Mouse (Mus musculus): ENCODE measurements around the gene Supt5. TPM values are rescaled to one million over a fixed set of nuclear protein-coding genes. Genes with fewer than 3 reads are reported as not detected.

Gene Supt5
- polyA plus RNA-seq, 1 experiment from 2014 or later, result 77.1 TPM

DNA sequence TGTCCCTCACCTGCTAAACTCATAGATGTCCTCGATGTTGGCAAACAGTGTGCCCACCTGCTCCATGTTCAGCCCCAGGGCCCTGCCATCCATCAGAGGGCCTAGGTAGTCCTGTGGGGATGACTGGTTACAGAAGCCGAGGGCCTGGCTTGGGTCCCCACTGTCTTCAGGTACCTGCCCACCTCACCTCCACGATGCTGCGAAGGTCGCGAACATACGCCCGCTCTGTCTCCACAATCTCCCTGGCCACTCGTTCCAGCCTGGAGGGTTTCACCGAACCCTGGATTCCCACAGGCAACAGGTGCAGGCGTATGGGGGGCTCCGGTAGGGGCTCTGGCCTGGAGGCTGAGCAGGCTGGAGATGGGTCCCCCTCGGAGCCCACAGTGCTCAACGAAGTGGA is 31.5 kb upstream of the Supt5 start:
- peak overlapping the region; percentile 83 for H3K4me3 ChIP-seq (ENCODE audit: low read length)
- no peak overlapping the region for H3K27ac ChIP-seq (ENCODE audit: low read length)
- H3K9ac ChIP-seq (ENCODE audit: low read depth, low read length), result peak overlapping the region; percentile 95
- peaks cover 28% of the 10 kb centered on the region for H3K4me1 ChIP-seq (ENCODE audit: control insufficient read depth, insufficient read depth, low read length)
- ATAC-seq, result no peak
- H3K36me3 ChIP-seq (ENCODE audit: control insufficient read depth, insufficient read depth, low read length), result peaks cover 9% of the 10 kb centered on the region
- 88% methylated on average over 14 of the region's 14 CpGs for WGBS
- no peaks in the 10 kb centered on the region for H3K27me3 ChIP-seq (replicated peaks; ENCODE audit: control insufficient read depth, insufficient read depth, low read length)
- no peaks in the 10 kb centered on the region for H3K9me3 ChIP-seq (ENCODE audit: control insufficient read depth, low read length)
- peak overlapping the region; percentile 88 for H3K4me2 ChIP-seq (ENCODE audit: low read depth, low read length)

DNA sequence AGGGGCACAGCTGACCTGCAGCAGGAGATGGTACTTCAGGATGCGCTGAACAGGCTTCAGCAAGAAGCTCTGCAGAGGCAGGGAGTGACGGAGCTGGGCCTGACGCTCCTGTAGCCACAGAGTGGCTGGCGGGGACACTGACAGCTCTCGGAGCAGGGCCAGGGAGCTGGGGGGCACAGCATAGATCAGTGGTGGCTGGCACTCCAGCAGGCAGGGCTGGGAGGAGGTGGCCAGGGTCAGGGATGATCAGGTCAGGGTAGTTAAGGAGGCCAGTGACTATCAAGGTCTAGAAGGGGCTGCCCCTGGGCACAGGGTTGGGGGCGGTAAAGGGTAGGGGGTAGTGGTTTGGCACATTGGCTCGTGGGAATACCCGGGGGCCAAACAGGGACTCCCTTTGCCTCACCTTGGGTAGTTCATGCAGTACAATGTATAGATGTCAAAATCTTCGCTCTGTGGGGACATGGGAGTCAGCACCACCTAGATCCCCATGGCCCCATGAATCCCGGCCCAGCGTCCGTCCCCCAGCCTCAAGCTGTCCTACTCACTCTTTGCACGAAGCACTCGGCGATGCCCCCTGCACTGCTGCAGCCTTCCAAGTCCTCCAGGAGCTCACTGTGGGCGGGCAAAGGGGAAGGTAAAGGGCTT is 29.9 kb upstream of the Supt5 start:
- Histone ChIP-seq H3K36me3 (ENCODE audit: control insufficient read depth, insufficient read depth, low read length) (peaks cover 14% of the 10 kb centered on the region), H3K9ac (ENCODE audit: low read depth, low read length) (no peak overlapping the region), H3K4me2 (ENCODE audit: low read depth, low read length) (no peak overlapping the region), H3K9me3 (ENCODE audit: control insufficient read depth, low read length) (no peaks in the 10 kb centered on the region), H3K27me3 (replicated peaks; ENCODE audit: control insufficient read depth, insufficient read depth, low read length) (no peaks in the 10 kb centered on the region), H3K27ac (ENCODE audit: low read length) (no peak overlapping the region), H3K4me3 (ENCODE audit: low read length) (no peak overlapping the region), H3K4me1 (ENCODE audit: control insufficient read depth, insufficient read depth, low read length) (peaks cover 17% of the 10 kb centered on the region)
- WGBS, result 92% methylated on average over 16 of the region's 16 CpGs
- no peak for ATAC-seq

DNA sequence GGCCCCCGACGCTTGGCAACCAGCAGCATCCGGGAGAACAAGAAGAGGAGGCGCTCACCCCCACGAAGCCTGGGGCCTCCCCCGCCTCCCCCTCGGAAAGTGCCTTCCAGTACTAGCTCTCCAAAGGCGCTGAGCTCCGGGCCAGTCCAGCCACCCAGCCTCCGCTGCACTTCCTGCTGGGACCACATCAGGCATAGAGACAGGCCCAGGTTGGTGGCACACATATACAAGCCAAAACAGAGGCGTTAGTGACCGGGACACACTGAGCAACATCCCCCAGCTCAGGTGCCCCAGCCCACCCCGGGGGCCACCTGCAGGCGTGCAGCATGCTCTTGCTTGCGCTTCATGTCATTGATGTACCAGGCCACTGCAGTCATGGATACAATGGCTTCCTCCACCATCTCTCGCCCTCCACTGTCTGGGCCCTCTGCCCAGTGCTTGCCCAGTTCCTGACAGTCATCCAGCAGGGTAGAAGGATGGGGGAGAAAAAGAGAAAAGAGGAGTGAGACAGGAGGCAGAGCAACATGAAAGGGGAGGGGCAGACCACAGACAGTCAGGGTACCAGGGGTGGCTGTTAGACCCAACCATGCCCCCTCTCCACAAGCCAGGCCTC is 29.2 kb upstream of the Supt5 start:
- Histone ChIP-seq H3K27ac (ENCODE audit: low read length) (no peak overlapping the region), H3K4me2 (ENCODE audit: low read depth, low read length) (no peak overlapping the region), H3K9ac (ENCODE audit: low read depth, low read length) (no peak overlapping the region), H3K4me3 (ENCODE audit: low read length) (no peak overlapping the region), H3K9me3 (ENCODE audit: control insufficient read depth, low read length) (no peaks in the 10 kb centered on the region), H3K36me3 (ENCODE audit: control insufficient read depth, insufficient read depth, low read length) (peaks cover 16% of the 10 kb centered on the region), H3K27me3 (replicated peaks; ENCODE audit: control insufficient read depth, insufficient read depth, low read length) (no peaks in the 10 kb centered on the region), H3K4me1 (ENCODE audit: control insufficient read depth, insufficient read depth, low read length) (peaks cover 17% of the 10 kb centered on the region)
- WGBS, result 94% methylated on average over 16 of the region's 16 CpGs
- no peak for ATAC-seq

DNA sequence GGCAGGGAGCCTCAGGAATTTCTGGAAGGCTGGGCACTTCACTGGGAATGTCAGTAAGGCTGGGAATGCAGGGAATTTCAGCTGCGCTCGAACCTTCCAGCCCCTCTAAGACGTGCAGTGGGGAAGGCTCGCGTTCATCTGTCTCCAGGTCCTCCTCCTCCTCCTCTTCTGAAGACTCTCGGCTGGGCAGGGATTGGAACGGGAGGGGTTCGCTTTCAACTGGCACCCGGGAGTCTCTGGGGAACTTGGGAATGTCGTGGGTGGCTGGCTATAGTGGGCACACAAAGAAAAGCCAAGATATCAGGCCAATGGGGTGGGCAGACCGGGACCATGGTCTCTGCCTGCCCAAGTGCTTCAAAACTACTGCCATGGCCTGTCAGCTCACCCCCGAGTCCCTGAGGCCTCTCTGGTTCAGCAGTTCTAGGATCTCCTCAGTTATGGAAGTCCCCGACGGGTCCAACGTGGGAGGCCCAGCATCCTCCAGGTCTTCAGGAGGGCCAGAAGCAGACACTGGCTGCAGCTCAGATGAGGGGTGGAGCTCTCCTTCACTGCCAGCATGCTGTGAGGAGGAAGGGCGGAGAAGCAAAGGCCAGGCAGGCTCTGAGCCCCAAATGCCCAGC is 24.0 kb upstream of the Supt5 start:
- Histone ChIP-seq H3K4me3 (ENCODE audit: low read length) (no peak overlapping the region), H3K4me2 (ENCODE audit: low read depth, low read length) (no peak overlapping the region), H3K4me1 (ENCODE audit: control insufficient read depth, insufficient read depth, low read length) (peaks cover 14% of the 10 kb centered on the region), H3K36me3 (ENCODE audit: control insufficient read depth, insufficient read depth, low read length) (peaks cover 28% of the 10 kb centered on the region), H3K27me3 (replicated peaks; ENCODE audit: control insufficient read depth, insufficient read depth, low read length) (no peaks in the 10 kb centered on the region), H3K27ac (ENCODE audit: low read length) (no peak overlapping the region), H3K9ac (ENCODE audit: low read depth, low read length) (no peak overlapping the region), H3K9me3 (ENCODE audit: control insufficient read depth, low read length) (no peaks in the 10 kb centered on the region)
- WGBS, result 81% methylated on average over 16 of the region's 16 CpGs
- ATAC-seq, result no peak

DNA sequence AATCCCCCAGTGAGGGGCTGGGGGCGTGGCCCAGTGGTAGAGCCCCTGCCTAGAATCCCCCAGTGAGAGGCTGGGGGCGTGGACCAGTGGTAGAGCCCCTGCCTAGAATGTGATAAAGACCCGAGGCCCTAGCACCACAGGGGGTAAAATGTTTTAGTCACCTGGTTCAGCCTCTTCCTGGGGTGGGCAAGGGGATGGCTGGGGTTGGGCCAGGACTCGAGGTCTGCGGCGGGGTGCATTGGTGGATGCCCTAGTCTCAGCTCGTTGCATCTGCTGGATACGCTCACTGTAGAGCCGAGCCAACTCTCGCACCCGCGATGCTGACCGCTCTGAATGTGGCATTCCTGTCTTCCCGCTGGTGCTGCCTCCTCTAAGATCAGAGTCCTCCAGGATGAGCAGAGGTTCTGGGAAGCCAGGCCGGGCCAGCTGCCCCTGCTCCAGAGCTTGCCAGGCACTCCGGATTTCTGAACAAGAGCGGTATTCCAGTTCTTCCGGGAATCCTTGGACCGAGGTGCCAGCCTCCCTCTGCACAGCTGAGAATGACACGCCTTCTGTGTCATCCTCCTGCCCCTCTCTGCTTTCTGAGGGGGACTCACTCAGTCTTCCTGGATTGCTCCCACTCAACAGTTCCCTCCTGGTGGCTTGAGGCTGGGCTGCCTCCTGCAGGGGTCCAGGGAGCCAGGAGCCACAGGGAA is 23.2 kb upstream of the Supt5 start:
- H3K27ac ChIP-seq (ENCODE audit: low read length), result no peak overlapping the region
- no peaks in the 10 kb centered on the region for H3K9me3 ChIP-seq (ENCODE audit: control insufficient read depth, low read length)
- no peak for ATAC-seq
- peaks cover 26% of the 10 kb centered on the region for H3K36me3 ChIP-seq (ENCODE audit: control insufficient read depth, insufficient read depth, low read length)
- no peak overlapping the region for H3K9ac ChIP-seq (ENCODE audit: low read depth, low read length)
- no peaks in the 10 kb centered on the region for H3K27me3 ChIP-seq (replicated peaks; ENCODE audit: control insufficient read depth, insufficient read depth, low read length)
- no peak overlapping the region for H3K4me3 ChIP-seq (ENCODE audit: low read length)
- 96% methylated on average over 20 of the region's 20 CpGs for WGBS
- peaks cover 22% of the 10 kb centered on the region for H3K4me1 ChIP-seq (ENCODE audit: control insufficient read depth, insufficient read depth, low read length)
- no peak overlapping the region for H3K4me2 ChIP-seq (ENCODE audit: low read depth, low read length)

GRCm38 (mm10) chr7:28360291-28360690 is 21.7 kb upstream of the Supt5 start:
- no peak overlapping the region for H3K27ac ChIP-seq (ENCODE audit: low read length)
- H3K27me3 ChIP-seq (replicated peaks; ENCODE audit: control insufficient read depth, insufficient read depth, low read length), result no peaks in the 10 kb centered on the region
- H3K9me3 ChIP-seq (ENCODE audit: control insufficient read depth, low read length), result no peaks in the 10 kb centered on the region
- WGBS, result 96% methylated on average over 6 of the region's 6 CpGs
- ATAC-seq, result no peak
- peaks cover 24% of the 10 kb centered on the region for H3K4me1 ChIP-seq (ENCODE audit: control insufficient read depth, insufficient read depth, low read length)
- H3K36me3 ChIP-seq (ENCODE audit: control insufficient read depth, insufficient read depth, low read length), result peaks cover 26% of the 10 kb centered on the region
- no peak overlapping the region for H3K4me2 ChIP-seq (ENCODE audit: low read depth, low read length)
- H3K9ac ChIP-seq (ENCODE audit: low read depth, low read length), result no peak overlapping the region
- no peak overlapping the region for H3K4me3 ChIP-seq (ENCODE audit: low read length)

GRCm38 (mm10) chr7:28359854-28360253 is 21.3 kb upstream of the Supt5 start:
- H3K36me3 ChIP-seq (ENCODE audit: control insufficient read depth, insufficient read depth, low read length), result peaks cover 25% of the 10 kb centered on the region
- WGBS, result 88% methylated on average over 10 of the region's 10 CpGs

DNA sequence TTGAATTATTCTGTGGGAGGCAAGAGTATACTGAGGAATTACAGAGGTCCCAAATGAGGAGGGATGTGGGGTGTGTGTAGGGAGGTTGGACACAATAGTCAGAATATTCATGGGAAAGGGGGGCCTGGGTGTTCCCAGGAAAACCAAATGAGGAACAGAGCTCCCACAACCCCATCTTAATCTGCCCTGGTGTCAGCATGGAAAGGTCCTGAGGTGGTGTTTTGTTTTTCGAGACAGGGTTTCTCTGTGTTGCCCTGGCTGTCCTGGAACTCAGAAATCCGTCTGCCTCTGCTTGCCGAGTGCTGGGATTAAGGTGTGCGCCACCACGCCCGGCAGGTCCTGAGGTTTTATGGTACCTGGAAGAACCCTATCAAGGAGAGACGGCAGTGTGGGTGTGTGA is 19.9 kb upstream of the Supt5 start:
- ATAC-seq, result no peak
- H3K27ac ChIP-seq (ENCODE audit: low read length), result peak overlapping the region; percentile 60
- 0 out of 2 replicates have a peak overlapping the region, but pooled peaks have one; percentile 7 for H3K9ac ChIP-seq (ENCODE audit: low read depth, low read length)
- H3K4me2 ChIP-seq (ENCODE audit: low read depth, low read length), result no peak overlapping the region
- peaks cover 34% of the 10 kb centered on the region for H3K36me3 ChIP-seq (ENCODE audit: control insufficient read depth, insufficient read depth, low read length)
- no peak overlapping the region for H3K4me3 ChIP-seq (ENCODE audit: low read length)
- no peaks in the 10 kb centered on the region for H3K27me3 ChIP-seq (replicated peaks; ENCODE audit: control insufficient read depth, insufficient read depth, low read length)
- peaks cover 24% of the 10 kb centered on the region for H3K4me1 ChIP-seq (ENCODE audit: control insufficient read depth, insufficient read depth, low read length)
- no peaks in the 10 kb centered on the region for H3K9me3 ChIP-seq (ENCODE audit: control insufficient read depth, low read length)
- 46% methylated on average over 7 of the region's 7 CpGs for WGBS

More at GRCm38 (mm10) chr7:28359854-28360253, 21.3 kb upstream of the Supt5 start:
- H3K27ac ChIP-seq (ENCODE audit: low read length), result no peak overlapping the region
- H3K9me3 ChIP-seq (ENCODE audit: control insufficient read depth, low read length), result no peaks in the 10 kb centered on the region
- H3K27me3 ChIP-seq (replicated peaks; ENCODE audit: control insufficient read depth, insufficient read depth, low read length), result no peaks in the 10 kb centered on the region
- no peak overlapping the region for H3K4me2 ChIP-seq (ENCODE audit: low read depth, low read length)
- peaks cover 24% of the 10 kb centered on the region for H3K4me1 ChIP-seq (ENCODE audit: control insufficient read depth, insufficient read depth, low read length)
- no peak overlapping the region for H3K9ac ChIP-seq (ENCODE audit: low read depth, low read length)
- no peak for ATAC-seq
- no peak overlapping the region for H3K4me3 ChIP-seq (ENCODE audit: low read length)

DNA sequence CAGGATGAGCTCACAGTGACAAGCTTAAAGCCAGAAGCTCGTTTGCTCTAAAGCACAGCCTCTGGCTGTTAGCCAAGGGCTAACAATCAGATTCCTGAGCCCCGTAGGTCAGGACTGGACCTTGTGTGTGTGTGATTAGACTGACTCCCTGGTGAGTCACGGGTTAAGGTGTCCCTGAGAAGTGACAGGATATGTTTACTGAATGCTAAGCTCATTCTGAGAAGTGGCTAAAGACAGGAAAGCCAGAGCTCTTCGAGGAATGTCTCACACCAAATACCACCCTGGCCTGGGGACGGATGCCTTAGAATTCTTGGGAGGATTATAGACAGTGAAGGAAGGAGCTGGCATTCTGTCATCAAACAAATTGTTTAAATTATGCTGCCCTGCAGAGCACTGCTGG is 19.4 kb upstream of the Supt5 start:
- H3K9ac ChIP-seq (ENCODE audit: low read depth, low read length), result 0 out of 2 replicates have a peak overlapping the region, but pooled peaks have one; percentile 7

More for the DNA sequence above, 19.4 kb upstream of the Supt5 start:
- no peaks in the 10 kb centered on the region for H3K27me3 ChIP-seq (replicated peaks; ENCODE audit: control insufficient read depth, insufficient read depth, low read length)
- peaks cover 39% of the 10 kb centered on the region for H3K36me3 ChIP-seq (ENCODE audit: control insufficient read depth, insufficient read depth, low read length)
- no peak overlapping the region for H3K4me3 ChIP-seq (ENCODE audit: low read length)
- no peaks in the 10 kb centered on the region for H3K9me3 ChIP-seq (ENCODE audit: control insufficient read depth, low read length)
- peaks cover 24% of the 10 kb centered on the region for H3K4me1 ChIP-seq (ENCODE audit: control insufficient read depth, insufficient read depth, low read length)
- peak overlapping the region; percentile 60 for H3K27ac ChIP-seq (ENCODE audit: low read length)
- H3K4me2 ChIP-seq (ENCODE audit: low read depth, low read length), result peak overlapping the region; percentile 10; the same call in 1 of the 2 replicates
- peak; percentile 29 for ATAC-seq
- 3% methylated on average over 5 of the region's 5 CpGs for WGBS
